Mouse (Mus musculus): ENCODE data around the gene Lpgat1.

Gene Lpgat1

GRCm38 (mm10) chr1:191717601-191718498, at the start of gene Lpgat1:
Gene Lpgat1, plus strand, starts transcription at chr1:191717834.
- peak; percentile 88 for DNase-seq

DNA sequence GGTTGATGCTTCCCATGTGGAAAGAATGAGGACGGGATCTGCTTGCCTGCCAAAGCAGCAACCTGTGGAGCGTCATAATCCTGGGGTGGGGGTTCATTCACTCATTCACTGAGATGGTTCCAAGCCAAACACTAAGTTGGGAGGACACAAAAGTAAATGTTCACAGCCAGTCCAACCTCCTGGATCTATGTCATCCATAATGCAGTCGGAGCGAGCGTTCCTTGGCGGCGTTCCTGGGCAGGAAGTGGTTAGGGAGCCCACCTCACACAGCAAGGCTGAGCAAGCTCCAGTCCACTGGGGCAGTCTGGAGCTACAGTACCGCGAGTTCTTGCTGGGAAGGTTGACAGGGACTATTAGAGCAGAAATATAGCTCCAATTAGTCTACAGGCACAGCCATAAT, 49.6 kb upstream of the Lpgat1 start:
- peak; percentile 36 for DNase-seq

- DNase-seq, result no peak
These were observed 43.6 kb upstream of the Lpgat1 start for GRCm38 (mm10) chr1:191674071-191674470.

DNA sequence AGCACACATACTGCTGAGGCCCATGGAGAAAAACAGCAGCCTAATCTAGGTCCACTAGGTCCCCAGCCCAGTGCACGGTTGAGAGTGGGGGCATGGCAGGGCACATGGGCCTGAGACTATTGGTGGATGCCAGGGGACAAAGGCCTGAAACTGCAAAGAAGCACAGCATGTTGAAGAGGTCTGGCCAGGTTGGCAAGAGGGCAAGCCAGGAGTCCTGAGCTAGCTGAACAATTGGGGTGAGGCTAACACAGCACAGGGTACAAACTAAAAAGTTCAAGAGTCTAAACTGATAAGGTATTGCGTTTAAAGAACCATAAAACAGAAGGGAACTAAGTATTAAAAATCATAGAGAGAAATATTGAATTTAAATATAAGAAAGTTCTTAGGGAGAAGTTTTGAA, 36.0 kb upstream of the Lpgat1 start:
- DNase-seq, result no peak

GRCm38 (mm10) chr1:191687531-191687930, 30.1 kb upstream of the Lpgat1 start:
- DNase-seq, result no peak

GRCm38 (mm10) chr1:191693231-191693630, 24.4 kb upstream of the Lpgat1 start:
- DNase-seq, result peak; percentile 72

DNA sequence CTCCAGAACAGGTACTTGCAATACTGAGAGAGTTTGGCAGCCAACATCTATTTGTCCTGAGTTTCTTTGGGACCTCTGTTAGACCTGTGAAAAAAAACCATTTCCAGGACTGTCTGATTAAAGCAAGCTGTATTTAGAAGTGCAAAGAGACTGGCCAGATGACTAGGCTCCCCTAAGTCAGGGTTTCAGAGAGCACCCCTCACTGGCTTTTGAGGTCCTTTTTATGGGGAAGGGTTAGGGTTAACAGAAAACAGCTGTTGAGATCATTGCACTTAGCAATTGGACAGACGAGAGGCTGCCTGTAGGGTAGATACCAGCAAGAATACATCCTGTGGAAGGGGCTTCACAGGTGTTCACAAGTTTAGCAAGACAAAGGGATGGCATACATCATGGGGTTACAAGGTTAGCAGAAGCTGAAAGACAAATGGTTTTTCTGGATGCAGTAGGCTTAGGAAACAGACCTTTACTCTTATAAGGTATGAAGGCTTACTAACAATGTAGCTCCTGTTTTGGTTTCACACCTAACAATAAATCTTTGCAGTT, 19.3 kb upstream of the Lpgat1 start:
- DNase-seq, result no peak

- DNase-seq, result no peak
These were observed 13.1 kb upstream of the Lpgat1 start for GRCm38 (mm10) chr1:191704535-191704934.

GRCm38 (mm10) chr1:191706541-191707078, 11.0 kb upstream of the Lpgat1 start:
- DNase-seq, result no peak

DNA sequence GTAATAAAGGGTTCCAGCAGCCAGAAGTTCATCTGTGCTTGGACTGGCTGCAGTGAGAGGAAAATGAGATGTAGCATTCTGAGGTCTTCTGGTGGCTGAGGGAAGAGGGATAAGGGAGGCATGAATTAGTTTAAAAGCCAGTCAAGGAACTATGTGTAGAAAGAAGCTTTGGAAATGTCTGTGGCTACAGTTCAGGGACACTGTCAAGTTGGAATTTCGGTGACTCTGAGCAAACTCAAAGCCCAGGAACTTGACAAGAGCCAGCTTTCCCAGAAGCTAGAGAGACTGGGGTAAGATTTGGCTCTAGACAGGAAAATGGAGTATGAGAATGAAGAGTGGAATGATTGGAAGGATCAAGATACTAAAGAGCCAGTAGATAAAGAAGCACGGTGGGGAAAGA, 7.8 kb upstream of the Lpgat1 start:
- peak; percentile 29 for DNase-seq

GRCm38 (mm10) chr1:191712224-191712838, 5.3 kb upstream of the Lpgat1 start:
- no peak for DNase-seq

- peak; percentile 45 for DNase-seq
These were observed 3.8 kb upstream of the Lpgat1 start for GRCm38 (mm10) chr1:191713813-191714212.

DNA sequence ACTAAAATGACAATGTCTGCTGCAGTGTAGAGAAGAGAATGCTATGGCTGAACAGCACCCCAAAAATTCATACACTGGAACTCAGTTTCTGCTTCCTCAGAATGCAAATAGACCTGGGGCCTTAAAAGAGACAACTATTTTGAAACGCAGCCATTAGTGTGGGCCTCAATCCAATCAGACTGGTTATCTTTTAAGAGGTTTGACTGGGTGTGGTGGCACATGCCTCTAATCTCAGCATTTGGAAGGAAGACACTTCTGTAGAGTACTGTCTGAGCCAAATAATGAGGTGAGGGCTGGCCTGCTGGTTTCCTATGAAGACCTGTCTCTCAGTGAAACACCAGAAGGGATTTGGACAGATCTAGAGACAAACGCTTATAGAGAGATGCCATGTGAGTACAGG, 2.5 kb upstream of the Lpgat1 start:
- DNase-seq, result no peak

DNA sequence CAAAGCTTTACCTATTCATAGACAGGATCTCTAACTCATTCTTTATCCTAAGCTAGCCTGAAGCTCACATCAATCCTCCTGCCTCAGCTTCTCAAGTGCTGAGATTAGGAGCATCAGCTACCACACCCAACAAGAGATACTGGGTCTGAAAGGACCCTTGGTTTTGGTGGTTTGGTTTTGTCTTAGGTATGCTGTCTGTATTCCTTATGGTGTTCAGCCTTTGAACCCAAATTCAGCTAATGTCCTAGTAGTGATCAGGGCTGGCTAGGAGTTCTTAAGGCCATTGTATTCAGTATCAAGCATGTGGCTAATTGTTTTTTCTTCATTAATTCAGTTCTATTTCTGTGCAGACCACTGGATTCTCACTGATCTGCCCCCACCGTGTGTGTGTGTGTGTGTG, 493 bp upstream of the Lpgat1 start:
- no peak for DNase-seq

GRCm38 (mm10) chr1:191718522-191719281, 1.1 kb downstream of the Lpgat1 start:
- peak; percentile 70 for DNase-seq

GRCm38 (mm10) chr1:191719326-191719725, 1.7 kb downstream of the Lpgat1 start:
- no peak for DNase-seq

DNA sequence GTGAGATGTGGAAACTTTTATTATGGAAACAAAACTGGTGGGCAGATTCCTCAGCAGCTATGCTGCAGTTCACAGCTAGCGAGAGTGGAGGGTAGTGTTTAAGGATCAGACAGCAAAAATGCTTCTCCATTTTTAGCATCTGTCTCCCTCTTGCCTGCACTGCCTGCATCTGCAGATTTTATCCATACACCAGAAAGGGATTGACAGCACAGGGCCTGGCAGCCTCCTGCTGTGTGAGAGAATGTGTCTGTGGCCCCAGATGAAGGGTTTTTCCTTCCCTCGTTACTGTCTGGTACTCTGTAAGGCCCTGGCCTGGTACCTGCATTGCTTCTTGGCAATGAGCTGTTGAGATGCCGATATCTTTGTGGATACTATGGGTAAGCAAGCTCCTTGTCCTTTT, 2.8 kb downstream of the Lpgat1 start:
- no peak for DNase-seq

GRCm38 (mm10) chr1:191722706-191723105, 5.1 kb downstream of the Lpgat1 start:
- DNase-seq, result no peak

DNA sequence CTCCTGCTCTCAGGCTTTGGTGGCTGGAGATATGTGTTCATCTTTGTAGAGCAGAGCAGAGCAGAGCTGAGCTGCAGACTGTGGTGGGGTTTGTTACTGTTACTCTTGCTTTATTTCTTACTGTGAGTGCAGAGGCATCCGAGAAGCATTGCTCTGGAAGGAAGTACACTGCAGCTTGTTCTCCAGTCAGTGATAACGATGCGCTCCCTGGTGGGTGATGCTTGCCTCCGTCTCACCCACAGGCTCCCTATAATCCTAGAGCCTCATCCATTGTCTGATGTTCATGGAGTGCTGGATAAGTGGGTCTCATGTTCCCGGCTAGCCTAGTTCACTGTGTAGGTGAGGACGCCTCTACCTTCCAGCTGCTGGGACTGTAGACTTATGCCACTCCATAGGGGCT, 6.0 kb downstream of the Lpgat1 start:
- DNase-seq, result no peak

- DNase-seq, result no peak
These were observed 6.9 kb downstream of the Lpgat1 start for GRCm38 (mm10) chr1:191724385-191725061.

- no peak for DNase-seq
These were observed 15.0 kb downstream of the Lpgat1 start for GRCm38 (mm10) chr1:191732623-191733022.

DNA sequence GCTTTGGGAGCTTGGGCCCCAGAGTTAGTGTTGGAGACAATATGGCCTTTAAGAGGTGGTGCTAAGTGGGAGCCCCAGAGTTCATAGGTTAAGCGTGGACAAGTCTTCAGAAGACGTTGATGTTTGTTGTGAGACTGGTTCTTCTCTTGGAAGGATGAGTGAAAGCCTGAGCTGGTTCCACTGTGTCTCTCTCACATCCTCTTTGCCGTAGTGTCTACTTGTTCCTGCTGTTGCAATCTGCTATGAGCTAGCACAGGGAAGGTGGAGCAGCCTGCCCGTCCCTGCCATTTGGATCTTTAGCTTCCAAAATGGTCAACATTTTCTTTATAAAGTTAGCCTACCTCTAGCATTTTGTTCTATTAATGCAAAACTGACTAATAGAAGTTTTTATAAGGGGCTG, 16.2 kb downstream of the Lpgat1 start:
- no peak for DNase-seq

Measured in kidney, postnatal 10 days (tissue).